Mouse (Mus musculus) left cerebral cortex, adult 11 months (tissue): Measurements from ENCODE around the gene Wipf2.
"Not testable (repeated sequence)": the region's sequence is repeated elsewhere in the genome, so short reads cannot be mapped to it uniquely, and the experiment has no call there.

Experiments used
- DNase-seq: peaks from one replicate; pipeline ENCODE4 v3.0.0; 2022; ENCODE audit warnings: low spot score

Gene Wipf2

DNA sequence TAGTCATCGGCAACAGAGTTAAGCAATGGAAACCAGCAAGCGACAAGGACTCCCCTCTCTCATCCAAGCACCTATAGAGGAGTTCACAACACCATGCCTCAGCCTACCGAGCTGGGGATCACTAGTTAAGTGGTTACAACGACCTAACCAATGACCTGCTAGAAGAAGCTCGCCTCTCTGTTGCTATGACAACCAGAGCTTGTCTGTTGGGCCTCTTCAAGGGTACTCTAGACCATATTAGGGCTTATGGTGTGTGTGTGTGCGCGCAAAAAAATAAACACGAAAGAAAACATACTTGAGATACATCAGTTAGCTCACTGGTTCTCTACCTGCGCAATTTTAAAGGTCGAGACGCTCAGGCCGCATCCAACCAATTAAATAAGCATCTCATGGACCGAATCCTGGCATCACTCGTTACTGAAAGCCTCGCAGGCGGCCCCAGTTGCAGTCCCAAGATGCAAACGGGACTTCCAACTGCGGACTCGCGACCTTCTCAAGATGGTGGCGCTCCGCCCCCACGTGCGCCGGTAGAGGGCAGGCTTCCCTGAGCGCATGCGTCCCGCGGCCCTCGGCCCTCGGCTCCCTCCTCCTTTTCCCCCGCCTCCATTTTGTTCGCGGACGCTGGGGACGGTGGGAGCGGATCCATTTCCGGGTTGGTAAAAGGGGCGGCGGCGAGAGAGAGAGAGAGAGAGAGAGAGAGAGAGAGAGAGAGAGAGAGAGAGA lies at the start of gene Wipf2:
Gene Wipf2 (plus strand): TSS at position 611 of the 723 bp plus-strand sequence.
- DNase-seq, result peak; percentile 91

DNA sequence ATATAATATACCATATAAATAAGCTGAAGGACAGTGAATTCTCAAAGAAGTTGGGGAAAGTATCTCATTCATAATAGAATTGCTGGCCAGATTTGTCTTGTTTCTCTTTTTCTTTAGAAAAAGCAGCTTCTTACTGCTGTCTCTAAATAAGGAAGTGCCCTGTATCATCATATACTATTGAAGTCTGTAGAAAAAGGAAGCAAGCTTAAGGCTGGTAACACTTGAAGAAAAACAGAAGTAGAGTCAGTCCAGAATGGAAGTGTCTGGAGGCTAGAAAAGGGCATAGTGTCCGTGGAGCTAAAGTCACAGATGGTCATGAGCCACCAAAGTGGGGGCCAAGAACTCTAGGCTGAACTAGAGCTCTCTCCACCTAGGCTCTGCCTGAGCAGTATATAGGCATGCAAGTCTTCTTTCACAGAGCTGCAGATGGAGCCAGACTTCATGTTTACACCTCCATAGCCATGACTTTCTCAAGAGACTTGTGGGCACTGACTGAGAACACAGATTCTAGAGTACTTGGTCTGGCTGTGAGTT lies 46.7 kb upstream of the Wipf2 start:
- no peak for DNase-seq

DNA sequence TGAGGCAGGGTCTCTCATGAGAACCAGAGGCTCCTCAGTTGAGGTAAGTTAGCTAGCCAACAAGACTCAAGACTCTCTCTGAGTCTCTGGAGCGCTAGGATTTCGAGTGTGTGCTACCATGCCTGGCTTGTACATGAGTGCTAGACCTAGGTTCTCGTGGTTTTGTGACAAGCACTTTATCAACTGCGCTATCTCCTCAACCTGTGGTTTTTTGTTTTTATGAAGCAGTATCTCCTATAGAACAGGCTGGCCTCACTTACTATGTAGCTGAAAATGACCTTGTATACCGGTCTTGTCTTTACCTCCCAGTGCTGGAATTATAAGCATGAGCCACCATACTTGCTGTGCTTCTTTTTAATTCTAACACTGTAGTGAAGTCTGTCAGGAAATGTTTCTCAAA lies 42.5 kb upstream of the Wipf2 start:
- no peak for DNase-seq

DNA sequence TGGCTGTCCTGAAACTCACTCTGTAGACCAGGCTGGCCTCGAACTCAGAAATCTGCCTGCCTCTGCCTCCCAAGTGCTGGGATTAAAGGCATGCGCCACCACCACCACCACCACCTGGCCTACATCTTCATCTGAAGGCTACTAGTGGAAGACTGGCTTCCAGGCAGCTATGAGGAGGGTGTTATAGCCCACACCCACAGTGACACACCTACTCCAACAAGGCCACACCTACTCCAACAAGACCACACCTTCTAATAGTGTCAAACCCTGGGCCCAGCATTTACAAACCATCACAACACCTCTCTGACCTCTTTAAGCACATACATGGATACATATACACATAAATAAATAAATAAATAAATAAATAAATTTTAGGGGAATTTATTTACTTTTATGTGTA lies 37.4 kb upstream of the Wipf2 start:
- DNase-seq, result not testable (repeated sequence)

DNA sequence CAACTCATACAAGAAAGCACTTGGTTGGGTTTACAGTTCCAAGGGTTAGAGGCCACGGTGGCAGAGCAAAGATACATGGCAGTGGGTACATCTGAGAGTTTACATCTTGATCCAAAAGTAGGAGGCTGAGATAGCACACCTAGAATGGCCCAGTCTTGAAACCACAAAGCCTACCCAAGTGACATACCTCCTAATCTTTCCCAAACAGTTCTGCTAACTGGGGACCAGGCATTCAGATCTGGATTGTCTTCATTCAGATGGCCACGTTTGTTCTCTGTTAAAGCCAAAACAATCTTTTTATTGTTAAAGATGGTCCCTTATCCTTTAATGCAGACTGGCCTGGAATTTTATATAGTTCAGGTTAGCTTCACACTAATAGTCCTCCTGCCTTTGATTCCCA lies 35.6 kb upstream of the Wipf2 start:
- no peak for DNase-seq

DNA sequence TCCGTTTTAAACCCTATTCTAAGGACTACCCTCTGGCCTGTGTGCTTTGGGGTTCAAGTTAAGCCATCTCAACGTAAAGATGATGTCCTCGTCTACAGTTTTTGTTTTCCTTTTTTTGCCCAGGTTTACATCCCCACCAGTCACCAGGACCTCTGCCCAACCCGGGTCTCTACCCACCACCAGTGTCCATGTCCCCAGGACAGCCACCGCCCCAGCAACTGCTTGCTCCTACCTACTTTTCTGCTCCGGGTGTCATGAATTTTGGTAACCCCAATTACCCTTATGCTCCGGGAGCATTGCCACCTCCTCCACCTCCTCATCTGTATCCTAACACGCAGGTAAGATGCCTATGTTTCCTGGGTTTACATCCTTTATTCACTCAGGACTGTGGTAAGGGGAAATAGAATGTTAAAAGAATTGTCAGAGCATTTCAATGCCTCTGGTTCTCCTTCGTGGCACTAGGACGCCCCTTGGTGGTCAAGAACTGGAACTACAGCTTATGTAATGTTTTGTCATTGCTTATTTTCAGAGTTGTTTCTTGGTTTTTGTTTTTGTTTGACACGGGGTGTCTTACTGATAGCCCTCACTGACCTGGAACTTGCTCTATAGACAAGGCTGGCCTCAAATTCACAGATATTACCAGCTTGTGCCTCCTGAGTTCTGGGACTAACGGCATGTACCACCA lies 34.2 kb upstream of the Wipf2 start:
- DNase-seq, result no peak

DNA sequence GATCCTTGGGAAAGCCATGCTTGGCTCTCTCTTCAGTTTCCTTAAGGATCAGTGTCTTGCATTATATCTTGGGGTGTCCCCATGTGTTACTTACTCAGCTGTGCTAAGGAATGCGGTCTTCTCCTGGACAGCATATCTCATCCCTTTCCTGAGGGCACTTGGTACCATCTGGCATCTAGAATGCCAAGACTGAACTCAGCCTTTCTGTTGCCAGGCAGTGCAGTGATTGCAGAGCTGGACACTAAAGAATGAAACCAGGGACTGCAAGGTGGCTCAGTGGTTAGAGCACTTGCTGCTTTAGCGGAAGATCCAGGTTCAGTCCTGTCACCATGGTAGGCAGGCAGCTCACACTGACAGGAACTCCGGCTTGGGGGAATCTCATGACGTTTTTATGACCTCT lies 33.6 kb upstream of the Wipf2 start:
- no peak for DNase-seq

DNA sequence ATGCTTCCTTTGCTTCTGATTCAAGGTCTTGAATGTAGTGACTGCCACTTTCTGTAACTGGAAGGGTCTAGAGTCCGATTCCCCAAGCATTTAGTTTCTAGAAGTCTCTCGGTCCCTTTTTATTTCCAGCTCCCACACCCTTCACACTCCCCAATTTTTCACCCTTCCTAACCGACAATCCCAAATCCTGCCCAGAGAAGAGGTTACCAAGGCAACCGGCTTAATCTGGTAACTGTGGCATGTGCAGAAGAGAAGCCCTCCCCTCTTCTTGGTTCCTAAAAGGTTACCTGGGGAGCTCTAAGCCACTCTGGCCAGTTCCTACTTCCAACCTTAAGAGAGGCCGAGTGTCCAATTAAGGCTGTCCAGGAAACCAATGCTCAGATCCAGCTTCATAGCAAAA lies 28.1 kb upstream of the Wipf2 start:
- no peak for DNase-seq

DNA sequence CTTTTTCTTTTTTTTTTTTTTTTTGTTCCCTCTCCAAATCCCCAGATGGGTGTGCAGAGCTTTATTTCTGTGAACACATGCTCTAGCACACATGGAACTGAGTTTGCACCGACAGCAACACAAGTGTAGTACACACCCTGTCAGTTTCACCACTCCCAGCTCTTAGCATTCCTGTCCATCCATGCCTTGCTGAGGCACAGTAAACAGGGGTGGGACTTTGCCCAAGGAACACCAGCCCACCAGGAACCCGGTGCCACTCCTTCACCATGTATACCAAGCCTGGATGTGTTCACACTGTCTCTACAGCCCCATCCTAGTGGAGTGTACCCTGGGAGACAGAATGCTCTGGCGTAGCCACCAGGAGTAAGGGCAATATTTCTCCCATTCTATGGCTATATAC lies 27.7 kb upstream of the Wipf2 start:
- no peak for DNase-seq

DNA sequence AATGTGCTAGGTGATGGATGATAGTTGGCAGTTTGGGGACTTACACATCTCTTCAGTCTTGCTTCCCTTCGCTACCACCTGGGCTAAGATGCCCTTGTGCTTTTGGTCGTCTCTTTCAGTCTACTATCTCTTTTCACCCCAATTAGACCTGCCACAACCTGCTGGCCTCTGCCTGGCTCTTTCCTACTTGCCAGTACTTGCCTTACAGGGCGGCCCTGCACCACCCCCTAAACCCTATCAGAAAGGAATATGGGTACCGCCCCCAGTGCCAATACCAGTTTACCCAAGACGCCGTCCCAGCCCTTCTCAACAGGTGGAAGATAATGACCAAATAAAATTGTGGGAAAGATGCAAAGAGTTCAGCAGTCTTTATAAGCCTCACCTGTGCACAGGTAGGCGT lies 27.3 kb upstream of the Wipf2 start:
- no peak for DNase-seq

DNA sequence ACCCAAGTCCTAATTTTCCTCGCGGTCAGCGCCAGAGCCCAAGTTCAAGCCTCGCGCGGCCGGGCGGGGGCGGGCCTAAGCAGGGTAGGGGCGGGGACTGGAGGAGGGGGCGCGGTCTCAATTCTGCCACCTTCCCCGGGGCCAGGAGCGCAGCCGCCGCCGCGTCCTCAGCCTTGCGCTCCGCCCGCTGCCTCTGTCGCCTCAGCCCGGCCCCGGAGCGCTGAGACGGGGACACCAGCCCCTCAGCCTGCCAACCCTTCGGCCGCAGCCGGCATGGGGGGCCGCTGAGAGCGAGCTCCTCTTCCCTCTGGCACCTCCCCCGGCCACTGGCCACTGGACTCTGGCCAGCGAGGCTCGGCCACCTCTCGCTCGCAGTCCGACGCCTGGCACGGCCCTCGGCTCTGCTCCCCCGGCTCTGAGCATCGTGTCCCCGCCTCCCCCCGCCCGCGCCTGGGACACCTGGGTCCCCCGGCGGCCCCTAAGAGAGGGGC lies 26.7 kb upstream of the Wipf2 start, which contains the start of gene Rapgefl1:
Gene Rapgefl1 (plus strand): TSS at position 135 of the 491 bp plus-strand sequence.
- peak; percentile 69 for DNase-seq

DNA sequence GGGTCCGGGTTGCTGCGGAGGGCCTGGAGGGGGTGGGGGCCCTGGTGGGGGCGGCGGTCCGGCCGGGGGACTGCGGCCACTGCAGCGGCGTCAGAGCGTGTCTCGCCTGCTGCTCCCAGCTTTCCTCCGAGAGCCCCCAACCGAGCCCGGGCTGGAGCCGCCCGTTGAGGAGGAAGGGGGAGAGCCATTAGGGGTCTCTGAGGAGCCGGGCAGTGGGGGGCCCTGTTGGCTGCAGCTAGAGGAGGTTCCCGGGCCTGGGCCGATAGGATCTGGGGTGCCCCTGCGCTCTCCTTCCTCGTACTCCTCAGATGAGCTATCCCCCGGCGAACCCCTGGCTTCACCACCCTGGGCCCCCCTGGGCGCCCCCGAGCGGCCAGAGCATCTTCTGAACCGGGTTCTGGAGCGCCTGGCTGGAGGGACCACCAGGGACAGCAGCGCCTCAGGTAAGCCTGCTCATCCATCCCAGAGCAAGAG lies 26.2 kb upstream of the Wipf2 start:
- DNase-seq, result no peak

DNA sequence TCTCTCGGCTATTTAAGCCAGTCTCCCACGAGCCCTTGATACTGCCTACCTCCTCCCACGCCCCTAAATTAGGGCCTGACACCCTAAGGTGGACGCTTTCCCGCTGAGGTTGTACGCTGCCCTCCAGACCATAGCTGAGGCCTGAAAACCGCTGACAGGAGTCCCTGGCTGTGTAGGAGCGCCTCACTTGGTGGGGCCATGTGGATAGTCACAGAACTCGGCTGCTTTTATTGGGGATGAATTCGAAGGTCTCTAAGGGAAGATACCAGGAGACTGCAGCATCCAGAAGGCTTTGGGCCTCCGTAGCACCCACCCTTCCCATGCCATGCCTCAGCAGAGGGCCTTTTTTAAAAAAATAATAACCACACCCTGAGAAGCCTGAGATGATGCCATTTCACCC lies 25.5 kb upstream of the Wipf2 start:
- DNase-seq, result no peak

DNA sequence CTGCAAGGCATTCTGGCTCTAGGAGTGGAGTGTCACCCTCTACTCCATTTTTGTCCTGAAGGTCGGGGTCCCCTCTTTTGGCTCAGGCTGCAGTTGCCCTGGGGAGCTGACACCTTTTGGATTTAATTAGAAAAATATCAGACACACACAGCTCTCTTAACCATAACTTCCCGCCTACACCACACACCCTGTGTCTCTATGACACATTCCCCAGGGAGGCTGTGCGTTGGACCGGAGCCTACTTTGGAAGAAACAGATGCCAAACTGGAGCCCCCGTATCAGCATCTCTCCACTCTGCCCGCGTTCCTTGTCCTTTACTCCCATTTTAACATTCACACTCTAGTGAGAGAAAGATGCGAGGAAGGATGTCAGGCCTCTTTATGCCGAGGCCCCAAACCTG lies 24.9 kb upstream of the Wipf2 start:
- peak; percentile 55 for DNase-seq

DNA sequence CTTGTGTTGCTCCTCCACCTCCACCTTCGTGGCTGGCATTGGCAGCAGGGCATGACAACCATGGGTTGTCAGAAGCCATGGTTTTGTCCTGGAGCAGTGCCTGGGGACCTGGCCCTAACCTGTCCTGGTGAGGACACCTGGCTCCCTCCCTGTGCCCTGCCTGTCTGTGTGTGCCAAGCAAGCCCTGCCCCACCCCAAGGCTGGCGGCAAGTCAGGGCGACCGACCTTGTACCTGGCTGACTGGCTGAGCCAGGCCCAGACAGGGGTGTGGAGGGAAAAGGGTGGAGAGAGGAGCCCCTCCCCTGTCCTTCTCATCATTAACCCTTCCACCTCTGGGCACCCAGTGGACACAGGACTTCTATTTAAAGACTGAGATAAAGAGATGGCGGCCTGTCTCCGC lies 24.0 kb upstream of the Wipf2 start:
- no peak for DNase-seq

DNA sequence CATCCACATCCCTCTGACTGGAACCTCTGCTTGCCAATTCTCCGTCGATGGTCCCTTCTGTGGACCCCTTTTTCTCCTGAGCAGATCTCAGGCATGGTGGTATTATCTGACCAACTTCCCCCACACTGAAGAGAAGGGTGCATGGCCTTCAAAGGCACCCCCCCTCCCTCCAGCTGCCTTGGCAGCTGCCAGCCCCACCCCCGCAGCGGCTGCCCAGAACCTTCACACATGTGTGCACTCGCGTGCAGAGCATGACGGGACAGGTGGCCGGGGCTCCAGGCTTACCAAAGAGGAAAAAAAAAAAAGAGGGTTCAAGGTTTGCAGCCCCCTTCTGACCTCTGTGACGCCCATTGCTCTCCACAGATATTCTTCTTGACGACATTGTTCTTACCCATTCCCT lies 23.5 kb upstream of the Wipf2 start:
- DNase-seq, result no peak

DNA sequence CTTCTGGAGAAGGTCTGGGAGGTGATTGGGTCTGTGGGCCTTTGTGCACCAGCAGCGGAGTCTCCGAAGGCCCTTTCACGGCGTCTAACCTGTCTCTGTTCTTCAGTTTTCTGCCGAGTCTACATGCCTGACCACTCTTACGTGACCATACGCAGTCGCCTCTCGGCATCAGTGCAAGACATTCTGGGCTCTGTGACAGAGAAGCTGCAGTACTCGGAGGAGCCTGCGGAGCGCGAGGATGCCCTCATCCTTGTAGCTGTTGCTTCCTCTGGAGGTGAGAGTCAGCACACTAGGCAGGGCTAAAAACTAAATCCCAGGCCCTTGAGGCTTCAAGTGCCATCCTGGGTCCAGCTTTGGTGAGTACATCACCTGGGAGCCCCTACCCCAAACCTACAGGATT lies 17.4 kb upstream of the Wipf2 start:
- no peak for DNase-seq

DNA sequence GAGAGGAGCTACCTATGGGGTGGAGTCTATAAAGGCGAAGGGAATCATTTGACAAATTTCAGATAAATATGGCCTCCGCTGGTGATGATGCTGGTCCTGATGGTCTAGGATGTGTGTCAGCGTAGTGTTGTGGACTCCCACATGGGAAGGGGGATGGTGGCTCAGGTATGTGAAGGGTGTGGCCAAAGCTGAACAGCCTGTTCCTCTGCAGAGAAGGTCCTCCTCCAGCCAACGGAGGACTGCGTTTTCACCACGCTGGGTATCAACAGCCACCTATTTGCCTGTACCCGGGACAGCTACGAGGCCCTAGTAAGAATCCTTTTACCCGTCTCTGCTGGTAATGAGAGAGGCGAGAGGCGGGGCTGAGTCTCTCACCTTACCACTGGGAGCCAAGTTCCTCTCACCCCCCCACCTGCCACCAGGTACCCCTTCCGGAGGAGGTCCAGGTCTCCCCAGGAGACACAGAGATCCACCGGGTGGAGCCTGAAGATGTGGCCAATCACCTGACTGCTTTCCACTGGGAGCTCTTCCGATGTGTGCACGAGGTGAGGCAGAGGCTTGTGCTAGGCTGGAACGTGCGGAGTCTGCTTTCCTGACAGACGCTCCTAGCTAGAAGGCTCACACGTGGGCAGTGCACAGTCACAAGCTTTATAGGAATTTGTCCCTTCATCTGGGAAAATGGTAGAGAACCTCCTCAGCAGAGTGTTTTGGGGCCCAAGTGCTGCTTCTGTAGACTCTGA lies 16.4 kb upstream of the Wipf2 start:
- no peak for DNase-seq

DNA sequence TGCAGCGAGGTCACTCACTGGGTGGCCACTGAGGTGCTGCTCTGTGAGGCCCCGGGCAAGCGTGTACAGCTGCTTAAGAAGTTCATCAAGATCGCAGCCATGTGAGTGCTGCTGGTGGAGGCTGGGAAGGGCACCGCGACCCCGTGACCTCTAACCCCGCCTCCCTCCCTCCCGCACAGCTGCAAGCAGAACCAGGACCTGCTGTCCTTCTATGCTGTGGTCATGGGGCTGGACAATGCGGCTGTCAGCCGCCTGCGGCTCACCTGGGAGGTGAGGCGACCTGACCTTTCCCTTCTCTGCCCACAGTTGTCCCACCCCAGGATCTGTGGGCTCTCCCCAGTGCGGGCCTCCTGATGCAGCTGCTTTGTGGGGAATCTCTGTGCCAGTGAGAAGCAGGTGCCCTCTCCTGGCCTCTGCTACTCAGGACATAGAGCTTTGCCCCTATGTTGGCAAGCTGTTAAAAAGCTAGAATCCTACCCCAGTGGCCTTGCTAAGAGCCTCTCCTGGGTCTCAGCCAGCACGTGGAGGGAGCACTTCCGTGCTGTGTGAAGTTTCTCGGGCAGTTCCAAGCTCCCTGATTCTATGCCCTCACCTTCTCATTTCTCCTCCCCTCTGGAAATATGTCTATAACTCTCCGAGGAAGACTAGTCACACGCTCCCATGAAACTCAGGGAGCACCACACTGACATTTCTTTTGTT lies 14.1 kb upstream of the Wipf2 start:
- no peak for DNase-seq

DNA sequence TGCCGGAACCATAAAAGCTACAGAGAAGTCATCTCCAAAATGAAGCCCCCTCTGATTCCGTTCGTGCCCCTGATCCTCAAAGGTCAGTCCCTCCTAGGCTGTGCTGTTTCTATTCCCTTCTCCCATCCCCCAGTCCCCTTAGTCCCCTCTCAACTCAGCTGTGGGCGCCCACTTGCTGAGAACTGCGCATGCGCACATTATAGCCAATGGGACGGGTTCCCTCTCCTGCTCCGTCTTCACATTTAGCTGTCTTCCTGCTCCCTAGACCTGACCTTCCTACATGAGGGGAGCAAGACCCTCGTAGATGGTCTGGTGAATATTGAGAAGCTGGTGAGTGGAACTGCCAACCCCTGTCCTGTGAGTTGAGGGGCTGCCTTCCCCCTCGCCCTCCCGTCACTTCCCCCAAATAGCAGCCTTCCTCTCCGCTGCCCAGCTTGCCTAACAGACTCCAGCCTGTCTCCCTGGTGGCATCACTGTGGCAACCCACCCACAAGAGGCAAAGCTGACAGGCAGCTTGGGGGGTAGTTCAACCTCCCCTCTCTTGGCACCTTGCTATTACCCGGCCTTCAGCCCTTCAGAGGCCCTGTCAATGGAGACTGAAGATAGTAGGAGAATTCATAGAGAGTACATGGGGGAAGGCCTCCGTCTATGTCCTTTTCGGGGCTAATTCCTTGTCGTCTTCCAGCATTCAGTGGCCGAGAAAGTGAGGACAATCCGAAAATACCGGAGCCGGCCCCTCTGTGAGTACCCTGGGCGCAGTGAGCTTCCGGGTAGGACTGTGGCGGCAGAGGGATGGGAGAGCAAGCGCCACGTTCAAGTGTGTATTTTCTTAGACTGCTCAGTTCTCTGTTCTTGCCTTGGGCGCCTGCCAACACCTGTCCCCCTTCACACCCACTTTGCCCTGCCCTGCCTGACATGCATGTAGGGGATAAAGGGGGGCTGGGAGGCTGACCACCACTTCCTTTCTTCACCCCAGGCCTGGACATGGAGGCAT lies 13.0 kb upstream of the Wipf2 start:
- no peak for DNase-seq

DNA sequence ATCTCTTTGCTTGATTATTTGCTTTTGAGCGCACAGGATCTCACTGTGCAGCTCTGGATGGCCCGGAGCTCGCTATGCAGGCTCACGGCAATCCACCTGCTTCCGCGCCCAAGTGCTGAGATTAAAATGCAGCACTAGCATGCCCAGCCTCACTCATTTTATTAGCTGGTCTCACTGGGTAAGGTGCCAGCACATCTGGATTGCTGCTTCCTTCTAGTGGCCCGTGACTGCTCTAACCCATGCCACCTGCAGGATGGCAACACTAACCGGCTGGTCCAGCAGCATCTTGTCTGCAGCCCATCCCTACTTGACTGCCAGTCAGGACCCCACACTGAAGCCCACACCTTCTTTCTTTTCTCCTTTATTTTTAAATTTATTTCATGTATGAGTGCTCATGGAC lies 9.3 kb upstream of the Wipf2 start:
- no peak for DNase-seq
